Mouse (Mus musculus) right cerebral cortex, postnatal 10 days (tissue): ENCODE measurements around the gene Stag2.

Source experiments
- DNase-seq, 2 experiments: peaks; one replicate each; pipeline ENCODE4 v3.0.0; 2021; ENCODE audit warnings: low spot score in 2 of 2

Stag2 gene

GRCm38 (mm10) chrX:42215742-42216141 lies 66.6 kb downstream of the Stag2 start:
- DNase-seq = no peak

DNA sequence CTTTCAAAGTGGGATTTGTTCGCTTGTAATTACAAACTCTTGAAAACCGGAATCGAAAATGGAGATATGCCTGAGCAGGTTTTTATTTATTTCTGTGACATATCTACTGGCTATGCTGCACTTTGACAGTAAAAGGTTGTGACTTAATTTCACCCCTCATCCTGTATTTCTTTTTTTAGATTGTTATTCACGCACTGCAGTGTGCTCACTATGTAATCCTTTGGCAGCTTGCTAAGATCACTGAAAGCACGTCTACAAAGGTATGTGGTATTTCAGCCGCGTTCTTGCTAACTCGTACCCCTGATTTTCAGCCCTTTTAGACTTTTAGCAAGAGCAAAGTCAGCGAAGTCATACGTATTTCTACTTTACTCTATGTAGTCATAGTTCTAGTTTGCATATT lies 101.2 kb downstream of the Stag2 start:
- no peak for DNase-seq

DNA sequence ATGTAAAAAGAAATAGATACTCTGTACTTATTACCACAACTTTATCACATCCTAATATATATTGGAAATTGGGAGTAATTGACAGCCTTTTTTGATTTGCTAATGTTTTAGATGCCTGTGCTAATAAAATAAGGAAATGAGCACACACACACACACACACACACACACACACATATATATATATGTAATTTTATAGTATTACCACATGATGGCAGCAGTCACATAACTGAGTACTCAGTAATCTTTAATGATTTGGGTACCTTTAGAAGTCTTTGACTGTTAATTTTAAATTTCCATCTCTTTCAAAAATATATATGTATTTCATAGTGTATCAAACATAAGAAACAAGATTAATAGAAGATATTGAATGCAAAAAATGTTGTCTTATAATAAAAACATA lies 123.6 kb downstream of the Stag2 start:
- no peak for DNase-seq

GRCm38 (mm10) chrX:42290215-42290614 lies 141.1 kb downstream of the Stag2 start:
- DNase-seq = no peak

DNA sequence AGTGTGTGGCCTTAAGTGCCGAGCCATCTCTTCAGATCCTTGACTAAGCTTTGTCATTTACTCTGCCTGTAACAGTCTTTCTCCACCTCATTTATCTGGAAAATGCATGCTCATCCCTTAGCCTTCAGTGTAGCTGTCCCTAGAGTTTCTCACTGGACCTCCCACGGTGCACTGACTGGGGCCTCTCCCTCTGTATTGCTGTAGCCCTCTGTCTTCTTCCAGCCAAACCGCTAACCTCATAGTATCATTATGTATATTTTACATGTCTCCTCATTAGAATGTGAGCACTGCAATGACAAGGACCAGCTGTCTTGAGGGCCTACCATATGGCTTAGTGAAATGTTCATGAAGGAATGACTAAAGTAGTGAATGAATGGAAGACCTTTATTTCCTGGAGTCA lies 166.1 kb downstream of the Stag2 start:
- no peak for DNase-seq

- no peak for DNase-seq
These were observed 171.3 kb downstream of the Stag2 start for GRCm38 (mm10) chrX:42320424-42320823.

GRCm38 (mm10) chrX:42321200-42321773 lies 172.2 kb downstream of the Stag2 start:
- no peak for DNase-seq

GRCm38 (mm10) chrX:42324848-42325247 lies 175.7 kb downstream of the Stag2 start:
- no peak for DNase-seq
